Mouse (Mus musculus) urinary bladder, postnatal 25 days (tissue): ENCODE results near the gene Mesd.
"Not testable (repeated sequence)": the region's sequence is repeated elsewhere in the genome, so short reads cannot be mapped to it uniquely, and the experiment has no call there.

Experiments
- DNase-seq: peaks from one replicate; pipeline ENCODE4 v3.0.0; 2022; ENCODE audit warnings: low spot score

The Mesd gene

DNA sequence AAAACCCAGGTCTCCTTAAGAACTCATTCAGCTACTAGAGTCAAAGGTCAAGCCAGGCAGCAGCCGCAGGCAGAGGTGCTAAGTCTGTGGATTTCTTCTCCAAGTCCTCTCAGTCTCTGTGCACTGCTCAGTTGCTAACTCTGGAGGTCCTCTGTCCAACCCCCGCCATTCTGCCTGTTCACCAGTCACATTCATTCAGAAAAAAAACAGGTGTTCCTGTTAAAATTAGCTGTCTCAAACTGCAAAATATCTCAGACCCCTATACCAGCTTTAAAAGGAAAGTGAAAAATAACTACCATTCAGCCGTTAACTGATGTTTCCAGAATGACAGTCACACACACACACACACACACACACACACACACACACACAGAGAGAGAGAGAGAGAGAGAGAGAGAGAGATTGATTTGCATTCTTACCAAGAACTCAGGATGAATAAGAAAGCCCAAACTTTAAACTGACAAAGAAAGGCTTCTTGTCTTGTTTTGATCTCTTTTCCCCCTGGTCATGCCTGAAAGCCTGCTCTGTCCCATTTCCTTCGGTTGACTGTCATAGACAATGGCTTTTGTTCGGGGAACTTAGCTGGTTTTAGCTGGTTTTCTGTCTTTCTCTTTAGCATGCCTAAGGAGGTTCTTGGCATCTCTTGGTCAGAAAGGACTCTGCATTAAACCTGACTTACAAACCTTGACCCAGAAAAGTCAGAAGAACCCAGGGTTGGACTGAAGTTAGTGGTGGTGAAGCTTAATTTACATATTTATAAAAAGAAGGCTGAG lies 5.4 kb upstream of the Mesd start:
- DNase-seq: no peak

GRCm38 (mm10) chr7:83882150-83882632 lies 2.1 kb upstream of the Mesd start:
- no peak for DNase-seq

GRCm38 (mm10) chr7:83882633-83883275 lies 1.5 kb upstream of the Mesd start:
- DNase-seq: peak; percentile 63

DNA sequence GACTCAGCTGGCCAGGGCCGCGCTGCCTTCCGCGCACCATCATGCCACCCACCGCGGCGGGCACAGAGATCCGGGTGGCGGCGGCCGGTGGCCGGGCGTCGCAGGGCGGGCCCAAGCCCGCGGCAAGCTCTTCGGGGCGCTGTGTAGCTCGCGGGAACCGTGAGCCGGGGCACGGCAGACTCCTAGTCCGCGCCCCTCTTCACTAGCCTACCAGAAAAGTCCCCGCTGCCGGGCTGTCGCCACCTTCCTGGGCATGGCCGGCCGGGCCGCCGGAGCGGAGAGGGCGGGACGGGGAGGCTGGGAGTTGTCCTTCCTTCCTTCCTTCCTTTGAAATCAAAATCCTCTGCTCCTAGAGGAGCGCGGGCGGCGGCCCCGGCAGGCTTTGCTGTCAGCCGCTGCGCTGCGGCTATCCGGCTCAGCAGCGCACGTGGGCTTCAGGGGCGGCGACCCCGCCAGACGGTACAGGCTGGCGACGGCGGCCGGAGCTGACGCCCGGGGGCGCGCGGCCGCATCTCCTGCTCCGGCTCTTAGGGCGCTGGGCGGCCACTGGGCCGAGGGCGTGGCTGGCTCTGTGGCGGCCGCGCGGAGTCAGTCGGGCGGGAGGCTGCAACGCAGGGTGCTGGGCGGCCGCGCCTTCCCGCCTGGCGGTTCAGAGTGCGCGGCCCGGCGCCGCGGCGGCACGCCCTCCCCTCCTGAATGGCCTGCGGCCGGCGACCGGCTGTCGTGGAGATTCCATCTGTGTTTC lies 818 bp upstream of the Mesd start:
- peak; percentile 60 for DNase-seq

DNA sequence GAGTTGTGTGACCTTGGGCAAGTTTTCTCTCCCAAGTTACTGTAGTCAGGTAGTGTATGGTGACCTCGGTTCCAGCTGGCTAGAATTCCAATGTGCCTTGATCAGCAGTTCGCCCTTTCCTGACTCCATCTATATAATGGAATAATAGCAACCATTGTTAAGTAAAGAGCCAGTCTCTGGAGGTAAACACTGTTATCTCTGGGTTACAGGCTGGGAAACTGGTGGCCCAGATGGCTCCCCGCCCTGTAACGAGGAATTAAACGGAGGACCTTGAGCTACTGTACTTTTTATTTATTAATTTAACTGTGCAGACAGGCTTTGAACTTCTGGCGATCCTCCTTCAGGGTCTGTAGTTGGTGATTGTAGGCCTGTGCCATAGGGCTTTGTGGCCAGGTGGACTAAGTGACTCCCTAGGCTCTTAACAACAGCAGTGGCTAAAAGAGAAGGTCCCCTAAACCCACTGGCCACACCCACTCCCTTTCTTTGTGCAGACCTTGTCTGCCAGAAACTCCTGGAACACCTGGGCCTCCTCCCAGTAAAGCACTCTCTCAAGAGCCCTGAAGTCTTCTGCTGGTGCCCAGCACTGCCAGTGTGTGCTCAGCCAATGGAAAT lies 761 bp downstream of the Mesd start:
- DNase-seq: no peak

GRCm38 (mm10) chr7:83885835-83886234 lies 1.6 kb downstream of the Mesd start:
- DNase-seq: no peak

DNA sequence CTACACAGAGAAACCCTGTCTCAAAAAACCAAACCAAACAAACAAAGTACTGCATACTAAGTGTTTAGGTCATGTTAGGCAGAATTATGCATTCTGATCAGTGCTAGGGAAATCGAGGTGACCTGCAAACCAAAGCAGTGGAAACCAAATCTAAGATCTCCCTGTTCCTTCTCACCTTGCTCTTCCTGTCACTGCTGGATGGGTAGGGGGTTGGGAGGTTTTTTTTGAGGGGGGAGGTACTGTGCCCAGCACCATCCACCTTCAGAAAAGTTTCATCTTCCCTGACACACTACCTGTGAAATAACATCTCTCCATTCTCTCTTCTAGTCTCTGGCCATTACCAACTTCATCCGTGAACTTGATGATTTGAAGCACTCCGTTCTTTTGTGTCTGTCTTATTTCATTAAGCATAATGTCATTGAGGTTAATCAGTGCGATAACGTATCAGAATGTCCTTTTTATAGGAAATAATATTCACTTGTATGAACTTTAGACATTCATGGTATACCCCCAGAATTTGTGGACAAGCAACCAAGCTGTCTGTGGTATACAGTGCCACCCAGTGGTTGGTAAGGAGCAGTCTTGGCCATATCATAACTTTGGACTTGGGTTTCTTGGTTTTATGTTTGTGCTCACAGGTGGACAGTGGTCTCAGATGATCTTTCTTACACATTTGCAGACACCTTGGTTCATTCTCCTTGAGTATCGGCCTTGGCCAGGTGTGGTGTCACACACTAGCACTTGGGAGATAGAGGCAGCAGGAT lies 2.3 kb downstream of the Mesd start:
- no peak for DNase-seq

DNA sequence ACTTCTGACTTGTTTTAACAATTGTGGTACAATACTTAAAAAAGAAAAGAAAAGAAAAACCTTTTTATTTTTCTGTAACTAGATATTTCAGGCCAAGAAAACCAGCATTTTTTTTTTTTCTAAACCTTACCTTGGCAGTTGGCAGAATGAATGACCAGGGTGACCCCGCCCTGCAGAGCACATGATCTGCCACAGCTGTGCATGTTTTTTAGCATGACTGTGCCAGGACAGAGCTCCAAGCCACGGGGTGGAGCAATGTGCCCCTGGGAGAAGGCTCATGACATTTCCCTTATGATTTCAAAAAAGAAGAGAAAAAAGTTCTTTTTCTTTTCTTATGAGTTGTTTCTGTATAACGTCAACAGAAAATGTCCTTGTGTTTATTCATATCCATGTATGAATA lies 5.1 kb downstream of the Mesd start:
- no peak for DNase-seq

DNA sequence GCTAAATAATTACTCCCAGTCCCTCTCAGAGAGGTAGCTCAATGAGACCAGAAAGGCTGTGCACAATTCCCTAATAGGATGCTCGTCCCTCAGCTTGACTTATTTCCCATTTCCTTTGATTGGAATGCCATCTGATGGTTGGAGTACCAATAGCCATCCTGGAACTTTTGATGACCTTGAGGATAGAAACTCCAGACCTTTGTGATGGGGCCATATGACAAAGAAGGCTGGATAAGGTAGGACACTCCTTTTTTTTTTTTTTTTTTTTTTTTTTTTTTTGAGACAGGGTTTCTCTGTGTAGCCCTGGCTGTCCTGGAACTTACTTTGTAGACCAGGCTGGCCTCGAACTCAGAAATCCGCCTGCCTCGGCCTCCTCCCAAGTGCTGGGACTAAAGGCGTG lies 5.7 kb downstream of the Mesd start:
- not testable (repeated sequence) for DNase-seq

- peak; percentile 99 for DNase-seq
Observed at GRCm38 (mm10) chr7:83891433-83892332, 7.4 kb downstream of the Mesd start.

GRCm38 (mm10) chr7:83892333-83892669 lies 8.0 kb downstream of the Mesd start:
- no peak for DNase-seq

DNA sequence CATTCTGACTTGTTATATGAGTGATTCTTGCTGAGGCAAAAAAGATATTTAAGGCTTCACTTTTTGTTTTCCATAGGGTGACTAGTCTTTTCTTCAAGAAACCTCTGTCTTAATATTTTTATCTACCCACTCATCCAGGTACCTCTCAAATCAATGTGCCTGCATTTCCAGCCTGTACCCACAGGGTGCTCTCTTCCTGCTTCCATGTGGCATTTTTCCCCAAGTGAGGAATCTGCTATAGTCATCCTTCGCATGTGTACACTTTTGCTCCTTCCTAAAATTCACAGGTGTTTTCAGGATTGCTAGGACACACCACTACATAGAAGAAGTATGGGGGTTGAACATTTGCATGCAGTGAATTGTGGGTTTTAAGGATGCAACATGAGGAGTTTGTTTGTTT lies 10.1 kb downstream of the Mesd start:
- no peak for DNase-seq

GRCm38 (mm10) chr7:83896077-83896740 lies 11.9 kb downstream of the Mesd start:
- no peak for DNase-seq

GRCm38 (mm10) chr7:83898267-83898666 lies 14.0 kb downstream of the Mesd start:
- DNase-seq: no peak

DNA sequence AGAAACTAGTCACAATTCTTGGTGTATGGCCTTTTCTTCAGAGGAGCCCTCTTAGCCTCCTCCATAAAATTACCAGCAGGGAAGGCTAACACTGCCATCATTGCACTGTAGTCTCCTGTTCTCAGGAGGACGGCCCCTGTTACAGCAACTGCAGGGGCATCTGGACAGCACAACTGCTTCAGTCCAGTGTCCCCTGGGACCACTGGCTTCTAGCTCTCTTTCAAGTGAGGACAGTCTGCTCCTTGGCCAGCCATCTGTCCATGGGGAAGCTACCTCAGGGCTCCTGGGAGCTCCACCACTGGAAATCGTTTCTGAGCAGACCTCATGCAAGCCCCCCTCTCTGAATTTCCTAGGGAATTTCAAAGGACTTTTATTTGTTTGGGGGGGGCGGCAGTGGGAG lies 16.3 kb downstream of the Mesd start:
- no peak for DNase-seq

- no peak for DNase-seq
Observed at GRCm38 (mm10) chr7:83901425-83901824, 17.2 kb downstream of the Mesd start.

- no peak for DNase-seq
Observed at GRCm38 (mm10) chr7:83902296-83903145, 18.3 kb downstream of the Mesd start.

- no peak for DNase-seq
Observed at GRCm38 (mm10) chr7:83904831-83905230, 20.6 kb downstream of the Mesd start.

DNA sequence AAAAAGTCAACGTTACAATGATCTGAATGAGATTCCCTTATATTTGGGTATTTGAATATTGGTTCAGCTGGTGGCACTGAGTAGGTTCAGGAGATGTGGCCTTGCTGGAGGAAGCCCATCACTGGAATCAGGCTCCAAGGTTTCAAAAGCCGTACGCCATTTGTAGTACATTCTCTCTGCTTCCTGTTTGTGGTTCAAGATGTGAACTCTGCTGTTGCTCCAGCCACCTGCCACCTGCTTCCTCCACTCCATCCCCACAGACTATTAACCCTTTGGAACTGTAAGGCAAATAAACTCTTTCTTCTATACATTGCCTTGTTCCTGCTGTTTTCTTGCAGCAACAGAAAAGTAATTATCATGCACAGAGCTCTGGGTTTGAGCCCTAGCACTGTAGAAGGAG lies 27.6 kb downstream of the Mesd start:
- no peak for DNase-seq
